Mouse (Mus musculus) thymus, adult 2 months (tissue): ENCODE data around the gene Ecd.

Experiments used
- CTCF ChIP-seq: fragments of 200-500 bp; IDR thresholded peaks from 2 replicates; pipeline ENCODE4 v1.5.1; 2012; ENCODE audit warnings: mild to moderate bottlenecking, control low read depth, low read length, moderate library complexity, borderline replicate concordance; ENCODE audit not compliant: control insufficient read depth, poor library complexity, insufficient read depth; ENCODE audit errors: extremely low read depth
- POLR2A ChIP-seq: fragments of 200-500 bp; IDR thresholded peaks from 2 replicates; pipeline ENCODE4 v1.6.1; 2012; ENCODE audit warnings: mild to moderate bottlenecking, low read length, control low read depth, moderate library complexity; ENCODE audit not compliant: control insufficient read depth, poor library complexity, insufficient read depth; ENCODE audit errors: extremely low read depth

GRCm38 (mm10) chr14:20388441-20389129, 40.7 kb upstream of the Ecd start, which contains the start of gene Dnajc9:
- TF ChIP-seq POLR2A = 0 out of 2 replicates have a peak, but pooled peaks have one; percentile 45
- TF ChIP-seq CTCF = peak; percentile 49; the same call in 1 of the 2 replicates
